Mouse (Mus musculus): Measurements from ENCODE around the gene Cbln3. TPM values are rescaled to one million over a fixed set of nuclear protein-coding genes. Genes with fewer than 3 reads are reported as not detected.

Gene Cbln3
- polyA plus RNA-seq, 1 experiment, result 534 TPM

GRCm38 (mm10) chr14:55840853-55841366, 43.3 kb downstream of the Cbln3 start:
- Histone ChIP-seq H3K27me3 (ENCODE audit: control insufficient read depth, insufficient read depth, low read length) (no peaks in the 10 kb centered on the region), H3K4me1 (ENCODE audit: control insufficient read depth, insufficient read depth, low read length) (no peaks in the 10 kb centered on the region), H3K27ac (ENCODE audit: insufficient read depth, low read length) (no peak overlapping the region), H3K4me3 (replicated peaks; ENCODE audit: insufficient read depth, low read depth, low read length) (no peak overlapping the region)
- TF ChIP-seq POLR2A (IDR thresholded peaks at IDR 0.05; ENCODE audit: borderline replicate concordance, insufficient read depth, low read length) (no peak), CTCF (IDR thresholded peaks at IDR 0.05; ENCODE audit: borderline replicate concordance, insufficient read depth, low read depth, low read length) (no peak)
- no peak for DNase-seq
- WGBS, result 57% methylated on average over 4 of the region's 4 CpGs

- WGBS, result 87% methylated on average over 4 of the region's 4 CpGs
- no peak for DNase-seq
- no peak overlapping the region for H3K4me3 ChIP-seq (replicated peaks; ENCODE audit: insufficient read depth, low read depth, low read length)
- no peak overlapping the region for H3K27ac ChIP-seq (ENCODE audit: insufficient read depth, low read length)
- H3K4me1 ChIP-seq (ENCODE audit: control insufficient read depth, insufficient read depth, low read length), result no peaks in the 10 kb centered on the region
- no peaks in the 10 kb centered on the region for H3K27me3 ChIP-seq (ENCODE audit: control insufficient read depth, insufficient read depth, low read length)
- TF ChIP-seq CTCF (IDR thresholded peaks at IDR 0.05; ENCODE audit: borderline replicate concordance, insufficient read depth, low read depth, low read length), result no peak
- TF ChIP-seq POLR2A (IDR thresholded peaks at IDR 0.05; ENCODE audit: borderline replicate concordance, insufficient read depth, low read length), result no peak
These were observed 45.5 kb downstream of the Cbln3 start for GRCm38 (mm10) chr14:55838740-55839139.

DNA sequence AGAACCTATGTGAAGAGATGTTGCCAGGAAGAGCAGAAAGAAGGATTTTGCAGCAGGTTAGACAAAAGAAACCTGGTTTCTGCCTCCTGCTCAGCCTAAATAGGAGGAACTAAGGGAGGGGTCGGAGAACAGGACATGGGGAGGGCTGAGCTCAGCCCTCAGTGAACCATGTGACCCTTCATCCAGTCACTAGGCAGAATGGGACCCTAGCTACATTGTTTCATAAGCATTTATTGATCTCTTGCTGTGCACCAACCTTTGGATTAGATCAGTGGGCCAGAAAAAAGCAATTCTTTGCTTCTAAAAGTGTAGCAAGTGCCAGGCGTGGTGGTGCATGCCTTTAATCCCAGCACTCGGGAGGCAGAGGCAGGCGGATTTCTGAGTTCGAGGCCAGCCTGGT, 45.9 kb downstream of the Cbln3 start:
- 92% methylated on average over 5 of the region's 5 CpGs for WGBS
- no peak overlapping the region for H3K4me3 ChIP-seq (replicated peaks; ENCODE audit: insufficient read depth, low read depth, low read length)
- DNase-seq, result no peak
- TF ChIP-seq CTCF (IDR thresholded peaks at IDR 0.05; ENCODE audit: borderline replicate concordance, insufficient read depth, low read depth, low read length) (no peak), POLR2A (IDR thresholded peaks at IDR 0.05; ENCODE audit: borderline replicate concordance, insufficient read depth, low read length) (no peak)
- no peaks in the 10 kb centered on the region for H3K27me3 ChIP-seq (ENCODE audit: control insufficient read depth, insufficient read depth, low read length)
- no peaks in the 10 kb centered on the region for H3K4me1 ChIP-seq (ENCODE audit: control insufficient read depth, insufficient read depth, low read length)
- no peak overlapping the region for H3K27ac ChIP-seq (ENCODE audit: insufficient read depth, low read length)

GRCm38 (mm10) chr14:55834808-55835533, 49.2 kb downstream of the Cbln3 start:
- TF ChIP-seq POLR2A (IDR thresholded peaks at IDR 0.05; ENCODE audit: borderline replicate concordance, insufficient read depth, low read length) (no peak), CTCF (IDR thresholded peaks at IDR 0.05; ENCODE audit: borderline replicate concordance, insufficient read depth, low read depth, low read length) (no peak)
- no peak overlapping the region for H3K4me3 ChIP-seq (replicated peaks; ENCODE audit: insufficient read depth, low read depth, low read length)
- no peaks in the 10 kb centered on the region for H3K4me1 ChIP-seq (ENCODE audit: control insufficient read depth, insufficient read depth, low read length)
- 65% methylated on average over 5 of the region's 5 CpGs for WGBS
- DNase-seq, result no peak
- no peak overlapping the region for H3K27ac ChIP-seq (ENCODE audit: insufficient read depth, low read length)
- no peaks in the 10 kb centered on the region for H3K27me3 ChIP-seq (ENCODE audit: control insufficient read depth, insufficient read depth, low read length)

- Histone ChIP-seq H3K4me1 (ENCODE audit: control insufficient read depth, insufficient read depth, low read length) (no peaks in the 10 kb centered on the region), H3K27ac (ENCODE audit: insufficient read depth, low read length) (no peak overlapping the region), H3K27me3 (ENCODE audit: control insufficient read depth, insufficient read depth, low read length) (no peaks in the 10 kb centered on the region), H3K4me3 (replicated peaks; ENCODE audit: insufficient read depth, low read depth, low read length) (no peak overlapping the region)
- 79% methylated on average over 4 of the region's 4 CpGs for WGBS
- TF ChIP-seq POLR2A (IDR thresholded peaks at IDR 0.05; ENCODE audit: borderline replicate concordance, insufficient read depth, low read length) (no peak), CTCF (IDR thresholded peaks at IDR 0.05; ENCODE audit: borderline replicate concordance, insufficient read depth, low read depth, low read length) (no peak)
- DNase-seq, result no peak
These were observed 51.1 kb downstream of the Cbln3 start for GRCm38 (mm10) chr14:55833126-55833525.

DNA sequence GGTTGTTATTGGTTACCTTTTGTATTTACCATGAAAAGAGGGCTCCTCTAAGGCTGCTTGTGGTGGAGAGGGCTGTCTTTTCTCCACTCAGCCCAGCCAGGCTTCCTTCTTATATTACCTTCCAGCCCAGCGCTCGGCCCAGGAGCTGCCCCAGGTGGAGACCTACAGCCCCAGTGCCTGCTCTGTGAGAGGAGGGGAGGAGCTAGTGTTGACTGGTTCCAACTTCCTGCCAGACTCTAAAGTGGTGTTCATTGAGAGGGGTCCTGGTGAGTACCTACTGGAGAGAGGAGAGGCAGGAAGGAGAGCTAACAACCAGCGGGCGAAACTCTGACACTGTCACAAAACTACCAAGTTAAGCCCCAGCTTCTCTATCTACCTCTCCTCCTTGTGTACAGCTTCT, 53.9 kb downstream of the Cbln3 start:
- peaks cover 3% of the 10 kb centered on the region; the same call in 1 of the 2 replicates for H3K27me3 ChIP-seq (ENCODE audit: control insufficient read depth, insufficient read depth, low read length)
- no peak overlapping the region for H3K4me3 ChIP-seq (replicated peaks; ENCODE audit: insufficient read depth, low read depth, low read length)
- H3K4me1 ChIP-seq (ENCODE audit: control insufficient read depth, insufficient read depth, low read length), result no peaks in the 10 kb centered on the region
- no peak for DNase-seq
- WGBS, result 92% methylated on average over 4 of the region's 4 CpGs
- H3K27ac ChIP-seq (ENCODE audit: insufficient read depth, low read length), result no peak overlapping the region
- TF ChIP-seq POLR2A (IDR thresholded peaks at IDR 0.05; ENCODE audit: borderline replicate concordance, insufficient read depth, low read length) (no peak), CTCF (IDR thresholded peaks at IDR 0.05; ENCODE audit: borderline replicate concordance, insufficient read depth, low read depth, low read length) (no peak)

- TF ChIP-seq POLR2A (IDR thresholded peaks at IDR 0.05; ENCODE audit: borderline replicate concordance, insufficient read depth, low read length) (no peak), CTCF (IDR thresholded peaks at IDR 0.05; ENCODE audit: borderline replicate concordance, insufficient read depth, low read depth, low read length) (no peak)
- Histone ChIP-seq H3K4me1 (ENCODE audit: control insufficient read depth, insufficient read depth, low read length) (no peaks in the 10 kb centered on the region), H3K27me3 (ENCODE audit: control insufficient read depth, insufficient read depth, low read length) (peaks cover 3% of the 10 kb centered on the region; the same call in 1 of the 2 replicates), H3K27ac (ENCODE audit: insufficient read depth, low read length) (no peak overlapping the region), H3K4me3 (replicated peaks; ENCODE audit: insufficient read depth, low read depth, low read length) (no peak overlapping the region)
- no peak for DNase-seq
- WGBS, result 93% methylated on average over 16 of the region's 16 CpGs
These were observed 54.3 kb downstream of the Cbln3 start for GRCm38 (mm10) chr14:55829854-55830253.

Other genes starting within 250 kb of the Cbln3 start
- gene Ipo4, start 248.4 kb downstream of the Cbln3 start, polyA plus RNA-seq (2012; rRNA removed), result 150 and 151 TPM in 2 replicates
- 4.9 and 5.6 TPM in 2 replicates for gene Gm49378, start 246.5 kb downstream of the Cbln3 start, polyA plus RNA-seq (2012; rRNA removed)
- 35.3 and 40.1 TPM in 2 replicates for gene Tm9sf1, start 240.6 kb downstream of the Cbln3 start, polyA plus RNA-seq (2012; rRNA removed)
- gene Tssk4, start 234.2 kb downstream of the Cbln3 start, polyA plus RNA-seq (2012; rRNA removed), result 0.40 and 0.61 TPM in 2 replicates
- 44.8 and 44.9 TPM in 2 replicates for gene Mdp1, start 223.9 kb downstream of the Cbln3 start, polyA plus RNA-seq (2012; rRNA removed)
- 29.2 and 29.6 TPM in 2 replicates for gene Gmpr2, start 212.5 kb downstream of the Cbln3 start, polyA plus RNA-seq (2012; rRNA removed)
- gene Nedd8, start 212.3 kb downstream of the Cbln3 start, polyA plus RNA-seq (2012; rRNA removed), result 414 and 434 TPM in 2 replicates
- 36.0 and 38.5 TPM in 2 replicates for gene Tinf2, start 202.6 kb downstream of the Cbln3 start, polyA plus RNA-seq (2012; rRNA removed)
- 0.07 and 0.08 TPM in 2 replicates for gene Tgm1, start 170.5 kb downstream of the Cbln3 start, polyA plus RNA-seq (2012; rRNA removed)
- gene Rabggta, start 162.1 kb downstream of the Cbln3 start, polyA plus RNA-seq (2012; rRNA removed), result 64.1 and 66.8 TPM in 2 replicates
- 113 and 122 TPM in 2 replicates for gene Dhrs1, start 138.7 kb downstream of the Cbln3 start, polyA plus RNA-seq (2012; rRNA removed)
- gene Nop9, start 138.7 kb downstream of the Cbln3 start, polyA plus RNA-seq (2012; rRNA removed), result 10.7 and 10.8 TPM in 2 replicates
- 10.5 and 15.2 TPM in 2 replicates for gene Cideb, start 125.9 kb downstream of the Cbln3 start, polyA plus RNA-seq (2012; rRNA removed)
- 0.07 and 0.08 TPM in 2 replicates for gene Ltb4r2, start 123.0 kb downstream of the Cbln3 start, polyA plus RNA-seq (2012; rRNA removed)
- gene Ltb4r1, start 118.4 kb downstream of the Cbln3 start, polyA plus RNA-seq (2012; rRNA removed), result 0.33 and 0.36 TPM in 2 replicates
- gene Adcy4, start 100.3 kb downstream of the Cbln3 start, polyA plus RNA-seq (2012; rRNA removed), result 4.0 and 4.1 TPM in 2 replicates
- 0.39 and 0.60 TPM in 2 replicates for gene Ripk3, start 95.5 kb downstream of the Cbln3 start, polyA plus RNA-seq (2012; rRNA removed)
- 1.5 and 1.7 TPM in 2 replicates for gene Nfatc4, start 61.2 kb downstream of the Cbln3 start, polyA plus RNA-seq (2012; rRNA removed)
- gene Nynrin, start 30.4 kb downstream of the Cbln3 start, polyA plus RNA-seq (2012; rRNA removed), result 4.5 and 4.8 TPM in 2 replicates
- 47.4 and 52.8 TPM in 2 replicates for gene Khnyn, start 555 bp upstream of the Cbln3 start, polyA plus RNA-seq (2012; rRNA removed)
- gene Sdr39u1, start 15.9 kb upstream of the Cbln3 start, polyA plus RNA-seq (2012; rRNA removed), result 214 and 218 TPM in 2 replicates
- not detected in 2 replicates for gene Cma1, start 60.3 kb upstream of the Cbln3 start, polyA plus RNA-seq (2012; rRNA removed)
- not detected in 2 replicates for gene Cma2, start 66.6 kb upstream of the Cbln3 start, polyA plus RNA-seq (2012; rRNA removed)
- gene Mcpt1, start 133.6 kb upstream of the Cbln3 start, polyA plus RNA-seq (2012; rRNA removed), result not detected in 2 replicates
- gene Mcpt9, start 146.1 kb upstream of the Cbln3 start, polyA plus RNA-seq (2012; rRNA removed), result not detected in 2 replicates
- not detected in 2 replicates for gene Mcpt2, start 157.6 kb upstream of the Cbln3 start, polyA plus RNA-seq (2012; rRNA removed)
- 0.13 TPM in 1 of 2 replicates, not detected in the other for gene Mcpt4, start 177.9 kb upstream of the Cbln3 start, polyA plus RNA-seq (2012; rRNA removed)
- not detected in 2 replicates for gene Mcpt8, start 200.9 kb upstream of the Cbln3 start, polyA plus RNA-seq (2012; rRNA removed)
- gene Ctsg, start 218.2 kb upstream of the Cbln3 start, polyA plus RNA-seq (2012; rRNA removed), result not detected in 2 replicates
- gene Gzme, start 236.2 kb upstream of the Cbln3 start, polyA plus RNA-seq (2012; rRNA removed), result not detected in 2 replicates
- gene Gzmd, start 248.2 kb upstream of the Cbln3 start, polyA plus RNA-seq (2012; rRNA removed), result not detected in 2 replicates